Mouse (Mus musculus): ENCODE measurements around the gene Dnaja2. TPM values are rescaled to one million over a fixed set of nuclear protein-coding genes. Genes with fewer than 3 reads are reported as not detected.

Dnaja2 gene
- polyA plus RNA-seq, 1 experiment from 2014 or later: 98.1 TPM

GRCm38 (mm10) chr8:85597413-85598191 is 42.5 kb upstream of the Dnaja2 start:
- WGBS: 58% methylated on average over 8 of the region's 8 CpGs
- ATAC-seq (ENCODE audit: low FRiP score, low TSS enrichment) (no peak), DNase-seq (ENCODE audit: low spot score) (no peak)
- H3K27me3 ChIP-seq (ENCODE audit: control insufficient read depth, insufficient read depth, low read length): no peaks in the 10 kb centered on the region
- no peak overlapping the region for H3K27ac ChIP-seq (replicated peaks)
- no peak overlapping the region for H3K4me2 ChIP-seq (replicated peaks; ENCODE audit: low read depth)
- no peak for TF ChIP-seq CTCF (IDR thresholded peaks at IDR 0.05; ENCODE audit: low read depth)
- H3K36me3 ChIP-seq (ENCODE audit: control insufficient read depth, insufficient read depth, low read length): no peaks in the 10 kb centered on the region
- H3K9ac ChIP-seq (ENCODE audit: low read length): no peak overlapping the region
- no peaks in the 10 kb centered on the region for H3K4me1 ChIP-seq (replicated peaks; ENCODE audit: control insufficient read depth, insufficient read depth)
- no peak overlapping the region for H3K4me3 ChIP-seq (ENCODE audit: low read depth, low read length)
- no peaks in the 10 kb centered on the region for H3K9me3 ChIP-seq (ENCODE audit: control insufficient read depth, low read length)

- TF ChIP-seq EP300 (optimal IDR thresholded peaks at IDR 0.05): no peak
- TF ChIP-seq CTCF (IDR thresholded peaks at IDR 0.05; ENCODE audit: low read depth): no peak
- Histone ChIP-seq H3K4me3 (ENCODE audit: low read depth, low read length) (no peak overlapping the region), H3K36me3 (ENCODE audit: control insufficient read depth, insufficient read depth, low read length) (no peaks in the 10 kb centered on the region), H3K9me3 (ENCODE audit: control insufficient read depth, low read length) (no peaks in the 10 kb centered on the region), H3K27ac (replicated peaks) (no peak overlapping the region), H3K4me2 (replicated peaks; ENCODE audit: low read depth) (no peak overlapping the region; the same call in 1 of the 2 replicates), H3K4me1 (replicated peaks; ENCODE audit: control insufficient read depth, insufficient read depth) (no peaks in the 10 kb centered on the region), H3K27me3 (ENCODE audit: control insufficient read depth, insufficient read depth, low read length) (no peaks in the 10 kb centered on the region), H3K9ac (ENCODE audit: low read length) (no peak overlapping the region)
- DNase-seq (ENCODE audit: low spot score) (peak; percentile 60), ATAC-seq (ENCODE audit: low FRiP score, low TSS enrichment) (peak; percentile 75; the same call in 1 of the 2 replicates)
- 14% methylated on average over 6 of the region's 6 CpGs for WGBS
Observed at GRCm38 (mm10) chr8:85595391-85595790, 40.2 kb upstream of the Dnaja2 start.

GRCm38 (mm10) chr8:85594983-85595382 is 39.8 kb upstream of the Dnaja2 start:
- WGBS: 29% methylated on average over 3 of the region's 3 CpGs
- H3K9me3 ChIP-seq (ENCODE audit: control insufficient read depth, low read length): no peaks in the 10 kb centered on the region
- TF ChIP-seq EP300 (optimal IDR thresholded peaks at IDR 0.05) (no peak), CTCF (IDR thresholded peaks at IDR 0.05; ENCODE audit: low read depth) (no peak)
- H3K4me1 ChIP-seq (replicated peaks; ENCODE audit: control insufficient read depth, insufficient read depth): no peaks in the 10 kb centered on the region
- no peak overlapping the region for H3K4me2 ChIP-seq (replicated peaks; ENCODE audit: low read depth)
- no peaks in the 10 kb centered on the region for H3K36me3 ChIP-seq (ENCODE audit: control insufficient read depth, insufficient read depth, low read length)
- H3K4me3 ChIP-seq (ENCODE audit: low read depth, low read length): no peak overlapping the region
- peak; percentile 8; the same call in 1 of the 2 replicates for ATAC-seq (ENCODE audit: low FRiP score, low TSS enrichment)
- H3K9ac ChIP-seq (ENCODE audit: low read length): no peak overlapping the region
- H3K27me3 ChIP-seq (ENCODE audit: control insufficient read depth, insufficient read depth, low read length): no peaks in the 10 kb centered on the region
- no peak for DNase-seq (ENCODE audit: low spot score)
- H3K27ac ChIP-seq (replicated peaks): no peak overlapping the region

GRCm38 (mm10) chr8:85593324-85593723 is 38.2 kb upstream of the Dnaja2 start:
- H3K4me1 ChIP-seq (replicated peaks; ENCODE audit: control insufficient read depth, insufficient read depth): no peaks in the 10 kb centered on the region
- ATAC-seq (ENCODE audit: low FRiP score, low TSS enrichment) (no peak), DNase-seq (ENCODE audit: low spot score) (no peak)
- no peaks in the 10 kb centered on the region for H3K27me3 ChIP-seq (ENCODE audit: control insufficient read depth, insufficient read depth, low read length)
- WGBS: 81% methylated on average over 3 of the region's 3 CpGs
- H3K27ac ChIP-seq (replicated peaks): no peak overlapping the region
- no peak overlapping the region for H3K4me3 ChIP-seq (ENCODE audit: low read depth, low read length)
- no peaks in the 10 kb centered on the region for H3K36me3 ChIP-seq (ENCODE audit: control insufficient read depth, insufficient read depth, low read length)
- H3K9me3 ChIP-seq (ENCODE audit: control insufficient read depth, low read length): no peaks in the 10 kb centered on the region
- no peak overlapping the region for H3K4me2 ChIP-seq (replicated peaks; ENCODE audit: low read depth)
- no peak overlapping the region for H3K9ac ChIP-seq (ENCODE audit: low read length)
- no peak for TF ChIP-seq CTCF (IDR thresholded peaks at IDR 0.05; ENCODE audit: low read depth)

- DNase-seq (ENCODE audit: low spot score): no peak
Observed at GRCm38 (mm10) chr8:85591532-85591931, 36.4 kb upstream of the Dnaja2 start.

GRCm38 (mm10) chr8:85590258-85590657 is 35.1 kb upstream of the Dnaja2 start:
- no peak for DNase-seq (ENCODE audit: low spot score)
- no peak overlapping the region for H3K27ac ChIP-seq (replicated peaks)
- H3K4me2 ChIP-seq (replicated peaks; ENCODE audit: low read depth): no peak overlapping the region
- H3K9me3 ChIP-seq (ENCODE audit: control insufficient read depth, low read length): no peaks in the 10 kb centered on the region
- no peak overlapping the region for H3K4me3 ChIP-seq (ENCODE audit: low read depth, low read length)
- H3K4me1 ChIP-seq (replicated peaks; ENCODE audit: control insufficient read depth, insufficient read depth): no peaks in the 10 kb centered on the region
- TF ChIP-seq EP300 (optimal IDR thresholded peaks at IDR 0.05) (no peak), CTCF (IDR thresholded peaks at IDR 0.05; ENCODE audit: low read depth) (no peak)
- H3K27me3 ChIP-seq (ENCODE audit: control insufficient read depth, insufficient read depth, low read length): no peaks in the 10 kb centered on the region
- H3K9ac ChIP-seq (ENCODE audit: low read length): no peak overlapping the region
- H3K36me3 ChIP-seq (ENCODE audit: control insufficient read depth, insufficient read depth, low read length): no peaks in the 10 kb centered on the region
- ATAC-seq (ENCODE audit: low FRiP score, low TSS enrichment): no peak
- WGBS: 32% methylated on average over 1 of the region's 1 CpGs

More at GRCm38 (mm10) chr8:85591532-85591931, 36.4 kb upstream of the Dnaja2 start:
- Histone ChIP-seq H3K27ac (replicated peaks) (no peak overlapping the region), H3K27me3 (ENCODE audit: control insufficient read depth, insufficient read depth, low read length) (no peaks in the 10 kb centered on the region), H3K4me2 (replicated peaks; ENCODE audit: low read depth) (no peak overlapping the region), H3K9ac (ENCODE audit: low read length) (no peak overlapping the region), H3K36me3 (ENCODE audit: control insufficient read depth, insufficient read depth, low read length) (no peaks in the 10 kb centered on the region), H3K4me1 (replicated peaks; ENCODE audit: control insufficient read depth, insufficient read depth) (no peaks in the 10 kb centered on the region), H3K4me3 (ENCODE audit: low read depth, low read length) (no peak overlapping the region), H3K9me3 (ENCODE audit: control insufficient read depth, low read length) (no peaks in the 10 kb centered on the region)
- WGBS: 50% methylated on average over 1 of the region's 1 CpGs
- TF ChIP-seq EP300 (optimal IDR thresholded peaks at IDR 0.05) (no peak), CTCF (IDR thresholded peaks at IDR 0.05; ENCODE audit: low read depth) (no peak)
- no peak for ATAC-seq (ENCODE audit: low FRiP score, low TSS enrichment)

All from stomach, postnatal 0 days (tissue).